Mouse (Mus musculus) monocyte, adult 5-6 weeks (primary cell): ENCODE data around the gene Anks4b. TPM values are rescaled to one million over a fixed set of nuclear protein-coding genes. Genes with fewer than 3 reads are reported as not detected.

Experiments
- ATAC-seq: fragments of 153-309, 156-312 bp; replicated peaks from 2 replicates; pipeline ENCODE4 v1.8.0; 2017; ENCODE audit warnings: mild to moderate bottlenecking; ENCODE audit not compliant: low TSS enrichment, insufficient number of reproducible peaks, severe bottlenecking, poor library complexity, low FRiP score
- total RNA-seq: library from RNA; stranded (forward); fragments of 200-1000, 200-491, 200-594 nt; gene quantifications from 3 replicates; pipeline ENCODE4 v1.2.3, GENCODE M21; 2017

The Anks4b gene
- total RNA-seq = not detected in 3 replicates

- no peak for ATAC-seq
These were observed at the start of gene Anks4b for GRCm38 (mm10) chr7:120173603-120174244. Gene Anks4b, plus strand, starts transcription at chr7:120173858.

- no peak for ATAC-seq
These were observed 48.8 kb upstream of the Anks4b start for GRCm38 (mm10) chr7:120124844-120125243.

GRCm38 (mm10) chr7:120126976-120127685, 46.5 kb upstream of the Anks4b start:
- no peak for ATAC-seq

GRCm38 (mm10) chr7:120127686-120128059, 46.0 kb upstream of the Anks4b start:
- no peak for ATAC-seq

- ATAC-seq = no peak
These were observed 44.7 kb upstream of the Anks4b start for GRCm38 (mm10) chr7:120128951-120129350.

- no peak for ATAC-seq
These were observed 30.9 kb upstream of the Anks4b start for GRCm38 (mm10) chr7:120142743-120143142.

- ATAC-seq = no peak
These were observed 28.5 kb upstream of the Anks4b start, which contains the start of gene Zp2 for GRCm38 (mm10) chr7:120145191-120145590. Gene Zp2, minus strand, starts transcription at chr7:120145291.

GRCm38 (mm10) chr7:120150257-120150656, 23.4 kb upstream of the Anks4b start:
- ATAC-seq = no peak

GRCm38 (mm10) chr7:120150898-120151297, 22.8 kb upstream of the Anks4b start:
- no peak for ATAC-seq

- no peak for ATAC-seq
These were observed 16.7 kb upstream of the Anks4b start for GRCm38 (mm10) chr7:120156841-120157409.

GRCm38 (mm10) chr7:120157575-120158061, 16.0 kb upstream of the Anks4b start:
- no peak for ATAC-seq

- ATAC-seq = no peak
These were observed 15.5 kb upstream of the Anks4b start for GRCm38 (mm10) chr7:120158121-120158613.

- no peak for ATAC-seq
These were observed 9.9 kb upstream of the Anks4b start for GRCm38 (mm10) chr7:120163581-120164251.

GRCm38 (mm10) chr7:120172188-120172700, 1.4 kb upstream of the Anks4b start:
- ATAC-seq = no peak

GRCm38 (mm10) chr7:120174723-120175504, 1.3 kb downstream of the Anks4b start:
- no peak for ATAC-seq

- no peak for ATAC-seq
These were observed 4.0 kb downstream of the Anks4b start for GRCm38 (mm10) chr7:120177611-120178010.

GRCm38 (mm10) chr7:120178935-120179334, 5.3 kb downstream of the Anks4b start:
- ATAC-seq = no peak

GRCm38 (mm10) chr7:120180547-120180946, 6.9 kb downstream of the Anks4b start:
- ATAC-seq = no peak
